ENCODE assay signal across 7 mouse cellular contexts in the genomic region with DNA sequence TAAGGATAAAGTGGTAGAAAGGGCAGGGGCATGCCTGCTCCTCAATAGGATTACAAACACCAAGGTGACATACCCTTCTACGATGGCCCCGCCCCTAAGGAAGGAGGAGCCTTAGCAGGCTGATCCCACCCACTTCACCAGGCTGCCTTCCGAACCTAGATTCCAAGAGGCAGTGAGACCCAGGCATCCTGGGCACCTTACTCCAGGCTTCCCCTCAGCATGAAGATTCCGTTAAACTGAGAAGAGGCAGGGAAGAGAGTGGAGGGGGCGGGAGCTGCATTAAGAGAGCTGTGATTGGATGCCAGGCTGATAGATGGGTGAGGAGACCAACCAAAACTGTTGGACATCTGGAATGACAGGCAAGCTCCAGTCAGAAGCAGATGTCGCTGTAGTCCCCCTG.
A peak's percentile ranks its signal among the peaks of the same experiment; 100 is the strongest.
DNase-seq lines count a peak whose midpoint lies in the region; ATAC-seq and TF ChIP-seq lines count a peak whose summit lies in the region.

No protein-coding gene starts in this region.

- H3K79me2 ChIP-seq in heart, adult 2 months (replicated peaks; ENCODE audit: control insufficient read depth, insufficient read depth, low read length): no peaks in the 10 kb centered on the region

- 2% methylated on average over 6 of the region's 6 CpGs for WGBS in embryonic facial prominence, embryonic 10.5 days
- WGBS in heart, adult 2 months: 4% methylated on average over 6 of the region's 6 CpGs
- WGBS in midbrain, embryonic 15.5 days: 0% methylated on average over 6 of the region's 6 CpGs

- peaks cover 60% of the 10 kb centered on the region for H3K4me1 ChIP-seq in embryonic facial prominence, embryonic 10.5 days
- no peaks in the 10 kb centered on the region for H3K4me1 ChIP-seq in heart, adult 2 months (ENCODE audit: control insufficient read depth, insufficient read depth, low read length)
- H3K4me1 ChIP-seq in midbrain, embryonic 15.5 days: peaks cover 51% of the 10 kb centered on the region

- H3K27me3 ChIP-seq in embryonic facial prominence, embryonic 10.5 days (replicated peaks; ENCODE audit: low read depth, poor library complexity, severe bottlenecking): 0 out of 2 replicates have a peak, but pooled peaks cover 5% of the 10 kb centered on the region
- H3K27me3 ChIP-seq in heart, adult 2 months (ENCODE audit: control insufficient read depth, insufficient read depth, low read length): no peaks in the 10 kb centered on the region
- H3K27me3 ChIP-seq in midbrain, embryonic 15.5 days (replicated peaks): no peaks in the 10 kb centered on the region

- H3K9me3 ChIP-seq in embryonic facial prominence, embryonic 10.5 days: no peaks in the 10 kb centered on the region
- H3K9me3 ChIP-seq in midbrain, embryonic 15.5 days: no peaks in the 10 kb centered on the region

- DNase-seq in brain, embryonic 18.5 days (ENCODE audit: low read depth, low spot score): peak; percentile 73
- peak; percentile 78 for DNase-seq in embryonic facial prominence, embryonic 10.5 days (ENCODE audit: low spot score)
- DNase-seq in heart, adult 2 months: peak; percentile 27 to 31
- DNase-seq in kidney, adult 18-20 months: peak; percentile 49
- DNase-seq in left cerebral cortex, postnatal 25 days (ENCODE audit: low spot score in 2 of 2): peak; percentile 76 to 85
- DNase-seq in telencephalon, adult 2 months (ENCODE audit: low read depth, low spot score): peak; percentile 72

- peak overlapping the region; percentile 45 for H3K27ac ChIP-seq in embryonic facial prominence, embryonic 10.5 days (replicated peaks)
- H3K27ac ChIP-seq in heart, adult 2 months: no peak overlapping the region
- peak overlapping the region; percentile 79 for H3K27ac ChIP-seq in midbrain, embryonic 15.5 days

- H3K36me3 ChIP-seq in embryonic facial prominence, embryonic 10.5 days (replicated peaks): no peaks in the 10 kb centered on the region
- H3K36me3 ChIP-seq in heart, adult 2 months (ENCODE audit: control insufficient read depth, insufficient read depth, low read length): no peaks in the 10 kb centered on the region
- H3K36me3 ChIP-seq in midbrain, embryonic 15.5 days (replicated peaks): no peaks in the 10 kb centered on the region

- H3K4me3 ChIP-seq in embryonic facial prominence, embryonic 10.5 days: peak overlapping the region; percentile 48
- H3K4me3 ChIP-seq in heart, adult 2 months: no peak overlapping the region
- H3K4me3 ChIP-seq in midbrain, embryonic 15.5 days: peak overlapping the region; percentile 35

- intact Hi-C loops in heart, adult 2 months (cut with DNase I): no loop called here
- intact Hi-C loops in left cerebral cortex, postnatal 25 days (cut with DNase I): no loop called here

- ATAC-seq in midbrain, embryonic 15.5 days (replicated peaks): peak; percentile 86

- no peak overlapping the region for H3K9ac ChIP-seq in heart, adult 2 months (ENCODE audit: low read depth, low read length)
- H3K9ac ChIP-seq in midbrain, embryonic 15.5 days: no peak overlapping the region

- TF ChIP-seq CTCF in heart, adult 2 months (IDR thresholded peaks at IDR 0.05): no peak

- TF ChIP-seq POLR2A in heart, adult 2 months (IDR thresholded peaks at IDR 0.05; ENCODE audit: insufficient read depth, low read depth, low read length): no peak

- no peak for TF ChIP-seq EP300 in heart, adult 2 months (IDR thresholded peaks at IDR 0.05; ENCODE audit: insufficient read depth, low read depth, low read length)

- peak overlapping the region; percentile 46 for H3K4me2 ChIP-seq in midbrain, embryonic 15.5 days

Comparison
In these comparisons a context has a peak if more than half of its experiments do, and no peak if none do; other contexts are left out.
1. DNase-seq: peak in every context shown above with its lines; median percentile 80 in left cerebral cortex, postnatal 25 days; 78 in embryonic facial prominence, embryonic 10.5 days; 73 in brain, embryonic 18.5 days; 72 in telencephalon, adult 2 months; 49 in kidney, adult 18-20 months; 29 in heart, adult 2 months.